Mouse (Mus musculus): ENCODE results near the gene Gapdh. TPM values are rescaled to one million over a fixed set of nuclear protein-coding genes. Genes with fewer than 3 reads are reported as not detected.

Gene Gapdh
- polyA plus RNA-seq, 1 experiment from 2014 or later = 1,443 TPM

DNA sequence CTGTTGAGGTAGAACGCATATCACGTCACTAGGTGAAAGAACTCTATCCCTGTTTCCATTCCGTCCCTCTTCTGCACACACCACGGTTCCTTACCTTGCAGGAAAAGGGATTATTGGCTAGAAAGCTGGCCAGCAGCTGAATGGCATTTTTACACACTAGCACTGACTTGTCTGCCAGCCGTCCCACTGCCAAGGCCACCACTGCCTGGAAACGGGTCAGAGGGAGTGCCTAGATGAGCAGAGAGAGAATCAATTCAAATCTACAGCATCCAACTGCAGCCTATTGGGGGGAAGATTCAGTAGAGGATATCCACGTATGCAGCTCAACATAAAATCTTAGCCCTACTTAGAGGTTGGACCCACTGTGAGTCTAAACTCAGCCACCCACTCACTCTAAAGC, 13.3 kb upstream of the Gapdh start:
- H3K4me3 ChIP-seq (ENCODE audit: low read depth, low read length) = no peak overlapping the region
- H3K9me3 ChIP-seq (replicated peaks; ENCODE audit: control insufficient read depth, low read length, poor library complexity, severe bottlenecking) = no peaks in the 10 kb centered on the region
- WGBS = 89% methylated on average over 7 of the region's 7 CpGs
- no peak overlapping the region for H3K27ac ChIP-seq (ENCODE audit: low read length)
- H3K36me3 ChIP-seq (ENCODE audit: control insufficient read depth, insufficient read depth, low read length) = peaks cover 42% of the 10 kb centered on the region
- H3K9ac ChIP-seq (ENCODE audit: low read depth, low read length) = no peak overlapping the region
- ATAC-seq = no peak
- H3K4me2 ChIP-seq (ENCODE audit: low read length) = no peak overlapping the region
- no peaks in the 10 kb centered on the region for H3K4me1 ChIP-seq (ENCODE audit: control insufficient read depth, insufficient read depth, low read length)
- H3K27me3 ChIP-seq (ENCODE audit: control insufficient read depth, insufficient read depth, low read depth, low read length) = no peaks in the 10 kb centered on the region

DNA sequence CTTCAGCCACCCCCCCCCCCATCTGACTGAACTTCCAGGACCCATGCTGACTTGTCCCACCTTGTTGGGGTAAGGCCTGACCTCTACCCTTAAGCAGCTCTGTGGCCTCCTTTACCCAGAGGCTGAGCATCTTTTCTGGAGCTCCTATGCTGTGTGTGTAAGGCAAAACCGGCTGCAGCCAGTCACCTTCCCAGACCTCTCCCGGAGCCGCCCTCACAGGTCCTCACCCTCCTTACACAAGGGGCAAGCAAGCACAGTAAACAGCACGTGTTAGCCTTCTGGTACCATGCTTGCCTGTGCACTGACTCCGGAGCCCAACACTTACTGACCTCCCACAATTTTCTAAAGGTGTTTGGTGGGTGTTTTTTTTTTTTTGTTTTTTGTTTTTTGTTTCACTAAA, 9.2 kb upstream of the Gapdh start:
- ATAC-seq = no peak
- H3K27me3 ChIP-seq (ENCODE audit: control insufficient read depth, insufficient read depth, low read depth, low read length) = no peaks in the 10 kb centered on the region
- H3K4me3 ChIP-seq (ENCODE audit: low read depth, low read length) = no peak overlapping the region
- H3K36me3 ChIP-seq (ENCODE audit: control insufficient read depth, insufficient read depth, low read length) = peaks cover 70% of the 10 kb centered on the region
- H3K27ac ChIP-seq (ENCODE audit: low read length) = no peak overlapping the region
- no peak overlapping the region for H3K9ac ChIP-seq (ENCODE audit: low read depth, low read length)
- H3K4me1 ChIP-seq (ENCODE audit: control insufficient read depth, insufficient read depth, low read length) = no peaks in the 10 kb centered on the region
- WGBS = 92% methylated on average over 5 of the region's 5 CpGs
- H3K9me3 ChIP-seq (replicated peaks; ENCODE audit: control insufficient read depth, low read length, poor library complexity, severe bottlenecking) = no peaks in the 10 kb centered on the region
- H3K4me2 ChIP-seq (ENCODE audit: low read length) = no peak overlapping the region

DNA sequence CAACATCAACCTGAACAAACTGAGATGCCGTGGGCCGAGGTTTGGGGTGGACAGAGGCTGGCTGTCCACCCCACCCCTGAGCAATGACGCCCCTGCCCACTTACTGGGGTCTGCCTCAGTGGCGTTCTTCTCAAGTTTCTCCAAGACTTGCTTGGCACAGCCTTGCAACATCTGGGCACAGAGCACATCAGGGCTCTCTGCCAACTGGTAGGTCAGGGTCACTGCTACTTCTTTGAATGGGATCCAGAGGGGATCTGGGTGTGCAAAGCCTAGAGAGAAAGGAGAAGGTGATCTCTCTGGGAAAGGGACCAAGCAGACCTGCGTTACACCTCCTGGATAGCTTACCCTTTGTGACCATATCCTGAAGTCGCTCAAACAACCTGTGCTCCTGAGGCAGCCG, 7.0 kb upstream of the Gapdh start:
- H3K27me3 ChIP-seq (ENCODE audit: control insufficient read depth, insufficient read depth, low read depth, low read length) = no peaks in the 10 kb centered on the region
- H3K4me3 ChIP-seq (ENCODE audit: low read depth, low read length) = no peak overlapping the region
- H3K27ac ChIP-seq (ENCODE audit: low read length) = no peak overlapping the region
- no peaks in the 10 kb centered on the region for H3K9me3 ChIP-seq (replicated peaks; ENCODE audit: control insufficient read depth, low read length, poor library complexity, severe bottlenecking)
- H3K4me2 ChIP-seq (ENCODE audit: low read length) = no peak overlapping the region
- 97% methylated on average over 7 of the region's 7 CpGs for WGBS
- no peak overlapping the region for H3K9ac ChIP-seq (ENCODE audit: low read depth, low read length)
- peaks cover 69% of the 10 kb centered on the region for H3K36me3 ChIP-seq (ENCODE audit: control insufficient read depth, insufficient read depth, low read length)
- ATAC-seq = no peak
- no peaks in the 10 kb centered on the region for H3K4me1 ChIP-seq (ENCODE audit: control insufficient read depth, insufficient read depth, low read length)

DNA sequence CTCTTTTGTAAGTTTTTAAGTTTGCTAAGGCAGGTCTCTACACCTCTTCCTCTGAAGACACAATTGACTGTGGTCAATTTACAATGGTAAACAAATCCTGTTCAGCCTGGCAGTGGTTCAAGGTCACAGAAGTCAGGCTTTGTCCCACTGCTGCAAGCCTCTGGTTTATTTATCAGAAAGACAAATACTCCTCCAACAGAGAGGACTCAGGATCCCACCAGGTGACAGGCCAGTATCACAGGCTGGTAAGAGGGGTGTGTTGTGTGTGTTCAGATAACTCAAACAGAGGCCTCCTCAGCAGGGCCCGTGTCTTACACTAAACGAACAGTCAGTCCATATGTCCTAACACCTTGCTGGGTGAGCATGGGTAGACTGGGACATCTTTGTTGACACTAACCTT, 6.2 kb upstream of the Gapdh start:
- no peak for ATAC-seq
- 92% methylated on average over 2 of the region's 2 CpGs for WGBS
- no peak overlapping the region for H3K4me2 ChIP-seq (ENCODE audit: low read length)
- H3K27ac ChIP-seq (ENCODE audit: low read length) = no peak overlapping the region
- no peaks in the 10 kb centered on the region; the same call in 1 of the 2 replicates for H3K4me1 ChIP-seq (ENCODE audit: control insufficient read depth, insufficient read depth, low read length)
- no peak overlapping the region for H3K9ac ChIP-seq (ENCODE audit: low read depth, low read length)
- H3K9me3 ChIP-seq (replicated peaks; ENCODE audit: control insufficient read depth, low read length, poor library complexity, severe bottlenecking) = no peaks in the 10 kb centered on the region
- no peak overlapping the region for H3K4me3 ChIP-seq (ENCODE audit: low read depth, low read length)
- H3K27me3 ChIP-seq (ENCODE audit: control insufficient read depth, insufficient read depth, low read depth, low read length) = no peaks in the 10 kb centered on the region
- peaks cover 64% of the 10 kb centered on the region for H3K36me3 ChIP-seq (ENCODE audit: control insufficient read depth, insufficient read depth, low read length)

DNA sequence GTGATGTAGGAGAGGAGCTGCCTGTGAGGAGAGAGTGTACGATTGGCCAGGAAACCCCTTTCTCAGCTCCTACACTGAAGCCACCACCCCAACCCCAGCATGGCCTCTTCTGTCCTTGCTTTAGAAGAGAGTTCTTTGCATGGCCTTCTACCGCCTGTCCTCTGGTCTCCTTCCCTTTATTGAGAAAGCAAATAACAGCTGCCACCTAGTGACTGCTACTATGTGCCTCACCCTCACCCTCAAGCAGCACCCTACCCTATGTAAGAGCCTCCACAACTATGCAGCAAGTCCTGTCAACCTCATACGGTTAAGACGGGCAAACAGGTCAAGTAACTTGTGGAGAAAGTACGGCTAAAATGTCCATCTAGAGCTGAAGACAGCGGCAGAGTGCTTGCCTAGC, 3.9 kb upstream of the Gapdh start:
- Histone ChIP-seq H3K4me1 (ENCODE audit: control insufficient read depth, insufficient read depth, low read length) (peaks cover 16% of the 10 kb centered on the region), H3K27ac (ENCODE audit: low read length) (no peak overlapping the region), H3K4me3 (ENCODE audit: low read depth, low read length) (no peak overlapping the region), H3K4me2 (ENCODE audit: low read length) (no peak overlapping the region), H3K36me3 (ENCODE audit: control insufficient read depth, insufficient read depth, low read length) (peaks cover 46% of the 10 kb centered on the region), H3K27me3 (ENCODE audit: control insufficient read depth, insufficient read depth, low read depth, low read length) (no peaks in the 10 kb centered on the region), H3K9me3 (replicated peaks; ENCODE audit: control insufficient read depth, low read length, poor library complexity, severe bottlenecking) (no peaks in the 10 kb centered on the region), H3K9ac (ENCODE audit: low read depth, low read length) (no peak overlapping the region)
- WGBS = 86% methylated on average over 6 of the region's 6 CpGs
- ATAC-seq = no peak

DNA sequence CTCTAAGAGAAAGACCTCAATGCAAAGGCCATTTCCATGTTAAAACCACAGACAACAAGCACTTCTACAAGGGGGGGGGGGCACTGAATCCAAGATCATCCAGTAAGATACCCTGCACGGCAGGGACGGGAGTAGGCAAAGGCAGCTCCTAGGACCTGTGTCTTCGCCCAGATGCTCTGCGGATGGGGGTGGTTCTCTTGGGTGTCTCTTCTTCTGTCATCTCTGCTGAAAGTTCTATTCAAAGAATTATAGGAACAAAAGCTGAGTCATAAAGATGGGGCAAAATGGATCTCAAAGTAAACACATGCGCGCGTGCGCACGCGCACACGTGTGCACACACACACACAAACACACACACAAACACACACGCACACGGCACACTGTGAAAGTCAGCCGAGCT, 1.8 kb upstream of the Gapdh start:
- Histone ChIP-seq H3K27me3 (ENCODE audit: control insufficient read depth, insufficient read depth, low read depth, low read length) (no peaks in the 10 kb centered on the region), H3K4me3 (ENCODE audit: low read depth, low read length) (no peak overlapping the region), H3K9me3 (replicated peaks; ENCODE audit: control insufficient read depth, low read length, poor library complexity, severe bottlenecking) (no peaks in the 10 kb centered on the region), H3K36me3 (ENCODE audit: control insufficient read depth, insufficient read depth, low read length) (peaks cover 34% of the 10 kb centered on the region), H3K4me1 (ENCODE audit: control insufficient read depth, insufficient read depth, low read length) (peaks cover 26% of the 10 kb centered on the region), H3K27ac (ENCODE audit: low read length) (no peak overlapping the region), H3K4me2 (ENCODE audit: low read length) (no peak overlapping the region), H3K9ac (ENCODE audit: low read depth, low read length) (no peak overlapping the region)
- 89% methylated on average over 14 of the region's 14 CpGs for WGBS
- ATAC-seq = no peak

DNA sequence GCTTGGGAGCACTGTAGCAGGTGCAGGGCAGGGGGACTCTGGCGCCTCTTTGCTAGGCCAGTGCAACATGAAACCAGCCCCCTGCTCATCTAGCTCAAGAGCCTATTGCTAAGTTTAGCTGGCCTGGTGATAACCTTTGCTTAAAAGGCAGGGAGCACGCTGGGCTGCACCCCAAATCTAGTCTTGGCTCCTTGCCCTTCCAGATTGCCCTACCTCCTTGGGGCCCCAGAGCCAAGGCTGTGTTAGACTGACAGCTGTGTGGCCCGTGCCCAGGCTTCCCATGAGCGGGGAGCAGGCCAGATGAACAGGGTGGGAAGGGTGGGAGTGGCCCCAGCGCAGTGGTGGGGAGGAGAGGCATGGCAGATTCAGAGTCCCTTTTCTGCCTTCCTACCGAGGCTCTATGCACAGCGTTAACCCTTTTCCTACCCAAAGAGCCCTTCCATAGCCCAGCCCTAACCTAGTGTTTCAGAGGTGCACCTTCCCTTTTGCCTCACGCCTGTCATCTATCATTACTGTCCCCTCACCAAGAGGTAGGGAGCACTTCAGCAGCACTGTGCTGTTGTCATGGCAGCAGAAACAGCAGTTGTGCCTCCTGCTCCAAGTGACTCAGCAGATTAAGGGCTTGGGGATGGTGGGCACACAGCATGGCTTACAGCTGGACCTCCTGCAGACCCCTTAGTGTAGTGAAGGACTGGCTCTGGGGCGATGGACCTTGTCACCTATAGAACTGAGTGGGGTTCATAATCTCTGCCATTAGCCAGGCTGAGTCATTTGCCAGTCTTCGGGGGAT, 789 bp upstream of the Gapdh start:
- no peak for ATAC-seq
- peak overlapping the region; percentile 89 for H3K9ac ChIP-seq (ENCODE audit: low read depth, low read length)
- no peaks in the 10 kb centered on the region for H3K9me3 ChIP-seq (replicated peaks; ENCODE audit: control insufficient read depth, low read length, poor library complexity, severe bottlenecking)

DNA sequence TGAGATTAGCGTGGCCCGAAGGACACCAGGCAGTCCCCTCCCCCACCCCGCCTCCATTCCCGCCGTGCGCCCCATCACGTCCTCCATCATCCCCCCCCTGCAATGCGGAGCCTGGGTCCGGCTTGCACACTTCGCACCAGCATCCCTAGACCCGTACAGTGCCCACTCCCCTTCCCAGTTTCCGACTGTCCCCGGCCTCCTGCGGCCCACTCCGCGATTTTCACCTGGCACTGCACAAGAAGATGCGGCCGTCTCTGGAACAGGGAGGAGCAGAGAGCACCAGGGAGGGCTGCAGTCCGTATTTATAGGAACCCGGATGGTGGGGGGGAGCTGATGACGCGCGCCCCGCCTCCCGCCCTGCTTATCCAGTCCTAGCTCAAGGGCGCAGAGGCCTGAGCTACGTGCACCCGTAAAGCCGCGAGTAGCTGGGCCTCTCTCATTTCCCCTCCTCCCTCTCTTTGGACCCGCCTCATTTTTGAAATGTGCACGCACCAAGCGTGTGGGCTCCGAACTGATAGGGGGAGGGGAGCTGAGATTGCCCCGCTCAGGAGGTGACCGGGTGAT, 857 bp downstream of the Gapdh start:
- Histone ChIP-seq H3K27me3 (ENCODE audit: control insufficient read depth, insufficient read depth, low read depth, low read length) (no peaks in the 10 kb centered on the region), H3K27ac (ENCODE audit: low read length) (peak overlapping the region; percentile 94), H3K4me2 (ENCODE audit: low read length) (peak overlapping the region; percentile 83), H3K4me1 (ENCODE audit: control insufficient read depth, insufficient read depth, low read length) (peaks cover 26% of the 10 kb centered on the region), H3K9ac (ENCODE audit: low read depth, low read length) (peak overlapping the region; percentile 89), H3K9me3 (replicated peaks; ENCODE audit: control insufficient read depth, low read length, poor library complexity, severe bottlenecking) (no peaks in the 10 kb centered on the region), H3K36me3 (ENCODE audit: control insufficient read depth, insufficient read depth, low read length) (peaks cover 24% of the 10 kb centered on the region), H3K4me3 (ENCODE audit: low read depth, low read length) (peak overlapping the region; percentile 73)
- under 1% methylated on average over 36 of the region's 36 CpGs for WGBS
- peak; percentile 90 for ATAC-seq

More for the DNA sequence above, 789 bp upstream of the Gapdh start:
- WGBS = 14% methylated on average over 10 of the region's 10 CpGs
- peak overlapping the region; percentile 94 for H3K27ac ChIP-seq (ENCODE audit: low read length)
- peaks cover 25% of the 10 kb centered on the region for H3K36me3 ChIP-seq (ENCODE audit: control insufficient read depth, insufficient read depth, low read length)
- peaks cover 26% of the 10 kb centered on the region for H3K4me1 ChIP-seq (ENCODE audit: control insufficient read depth, insufficient read depth, low read length)
- H3K4me2 ChIP-seq (ENCODE audit: low read length) = peak overlapping the region; percentile 83
- no peak overlapping the region; the same call in 1 of the 2 replicates for H3K4me3 ChIP-seq (ENCODE audit: low read depth, low read length)
- no peaks in the 10 kb centered on the region for H3K27me3 ChIP-seq (ENCODE audit: control insufficient read depth, insufficient read depth, low read depth, low read length)

DNA sequence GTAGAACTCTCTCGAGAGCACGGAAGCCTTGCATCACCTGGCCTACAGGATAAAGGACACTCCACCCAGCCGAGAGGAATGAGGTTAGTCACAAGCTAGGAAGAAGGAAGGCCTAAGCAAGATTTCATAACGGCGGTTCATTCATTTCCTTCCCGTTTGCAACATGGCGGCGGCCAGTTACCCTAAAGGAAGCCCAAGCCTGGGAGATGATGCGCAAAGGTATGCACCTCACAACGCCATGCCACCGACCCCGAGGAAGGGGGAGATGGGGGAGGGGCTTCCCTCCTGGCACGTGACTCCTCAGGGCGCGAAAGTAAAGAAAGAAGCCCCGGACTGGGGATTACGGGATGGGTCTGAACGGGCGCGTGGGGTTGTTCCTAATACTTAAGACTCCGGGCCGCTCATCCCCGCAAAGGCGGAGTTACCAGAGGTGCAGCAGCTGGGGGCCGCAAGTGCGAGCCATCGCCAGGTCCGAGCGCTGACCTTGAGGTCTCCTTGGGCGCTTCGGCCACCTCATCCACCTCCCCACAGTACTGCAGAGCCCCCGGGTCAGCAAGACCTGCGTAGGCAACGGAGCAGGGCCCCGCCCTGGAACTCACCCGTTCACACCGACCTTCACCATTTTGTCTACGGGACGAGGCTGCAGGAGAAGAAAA, 1.5 kb downstream of the Gapdh start:
- Histone ChIP-seq H3K4me1 (ENCODE audit: control insufficient read depth, insufficient read depth, low read length) (peaks cover 26% of the 10 kb centered on the region), H3K27me3 (ENCODE audit: control insufficient read depth, insufficient read depth, low read depth, low read length) (no peaks in the 10 kb centered on the region)
- WGBS = under 1% methylated on average over 38 of the region's 39 CpGs

More for the DNA sequence above, 1.5 kb downstream of the Gapdh start:
- Histone ChIP-seq H3K4me2 (ENCODE audit: low read length) (peak overlapping the region; percentile 83), H3K9ac (ENCODE audit: low read depth, low read length) (peak overlapping the region; percentile 89), H3K36me3 (ENCODE audit: control insufficient read depth, insufficient read depth, low read length) (peaks cover 19% of the 10 kb centered on the region), H3K4me3 (ENCODE audit: low read depth, low read length) (peak overlapping the region; percentile 73), H3K27ac (ENCODE audit: low read length) (peak overlapping the region; percentile 94), H3K9me3 (replicated peaks; ENCODE audit: control insufficient read depth, low read length, poor library complexity, severe bottlenecking) (no peaks in the 10 kb centered on the region)
- peak; percentile 57 for ATAC-seq
